In genomic region chr7:34571295-34571694, GRCm38 (mm10) we compare ENCODE assay signal across 9 mouse cellular contexts.
DNase-seq lines count a peak whose midpoint lies in the region; ATAC-seq and TF ChIP-seq lines count a peak whose summit lies in the region.
"Had no signal": no experiment of that assay in that cellular context is flagged by ENCODE, and none has a peak within 500 bp of the region (broad histone marks: within the 10 kb centered on the region; RNA-seq: fewer than 3 reads in every experiment).

No protein-coding gene starts in this region.

- ATAC-seq in heart, embryonic 16.5 days (replicated peaks; ENCODE audit: extremely low read depth, insufficient read depth, low FRiP score) = peak; percentile 74
- ATAC-seq in midbrain, embryonic 14.5 days (ENCODE audit: low FRiP score, low TSS enrichment) = no peak
- ATAC-seq in megakaryocyte-erythroid progenitor cell, adult 5-6 weeks (replicated peaks; ENCODE audit: low FRiP score, low TSS enrichment, poor library complexity, severe bottlenecking) = no peak

- TF ChIP-seq EP300 in ES-Bruce4 (IDR thresholded peaks at IDR 0.05; ENCODE audit: insufficient read depth, low read depth, low read length) = no peak

- H3K27ac ChIP-seq in ES-Bruce4 (ENCODE audit: insufficient read depth, low read length) = peak overlapping the region; percentile 87
- no peak overlapping the region for H3K27ac ChIP-seq in heart, embryonic 16.5 days (ENCODE audit: low read length)
- H3K27ac ChIP-seq in midbrain, embryonic 14.5 days (replicated peaks; ENCODE audit: low read depth, low read length) = 0 out of 2 replicates have a peak overlapping the region, but pooled peaks have one; percentile 52
- H3K27ac ChIP-seq: liver, embryonic 14.5 days had no signal

- H3K4me3 ChIP-seq in ES-Bruce4 (ENCODE audit: low read depth, low read length) = peak overlapping the region; percentile 21; the same call in 1 of the 2 replicates
- H3K4me3 ChIP-seq in heart, embryonic 16.5 days (ENCODE audit: low read length) = no peak overlapping the region
- no peak overlapping the region for H3K4me3 ChIP-seq in midbrain, embryonic 14.5 days (replicated peaks; ENCODE audit: low read depth, low read length)

- H3K27me3 ChIP-seq in ES-Bruce4 (ENCODE audit: control insufficient read depth, insufficient read depth, low read length, poor library complexity, severe bottlenecking) = no peaks in the 10 kb centered on the region
- 0 out of 2 replicates have a peak, but pooled peaks cover 2% of the 10 kb centered on the region for H3K27me3 ChIP-seq in heart, embryonic 16.5 days (ENCODE audit: control insufficient read depth, insufficient read depth, low read length)
- no peaks in the 10 kb centered on the region for H3K27me3 ChIP-seq in midbrain, embryonic 14.5 days (ENCODE audit: control insufficient read depth, insufficient read depth, low read length)

- peaks cover 4% of the 10 kb centered on the region for H3K4me1 ChIP-seq in ES-Bruce4 (ENCODE audit: control insufficient read depth, insufficient read depth, low read length)
- H3K4me1 ChIP-seq in heart, embryonic 16.5 days (ENCODE audit: control insufficient read depth, insufficient read depth, low read length) = peaks cover 17% of the 10 kb centered on the region
- H3K4me1 ChIP-seq in midbrain, embryonic 14.5 days (ENCODE audit: control insufficient read depth, insufficient read depth, low read length) = peaks cover 17% of the 10 kb centered on the region

- DNase-seq in adrenal gland, postnatal 10 days = peak; percentile 73
- DNase-seq in kidney, postnatal 14 days = peak; percentile 82
- peak; percentile 62 for DNase-seq in midbrain, embryonic 14.5 days
- no peak for DNase-seq in left cerebral cortex, adult 18-20 months (ENCODE audit: low spot score in 2 of 2)
- DNase-seq in layer of hippocampus, adult 11-12 months (ENCODE audit: low spot score) = no peak

- peak overlapping the region; percentile 75 for H3K4me2 ChIP-seq in heart, embryonic 16.5 days (ENCODE audit: low read depth, low read length)
- H3K4me2 ChIP-seq in midbrain, embryonic 14.5 days (ENCODE audit: low read length) = peak overlapping the region; percentile 56

- no peaks in the 10 kb centered on the region for H3K36me3 ChIP-seq in ES-Bruce4 (ENCODE audit: control insufficient read depth, insufficient read depth, low read length, poor library complexity, severe bottlenecking)
- H3K36me3 ChIP-seq in heart, embryonic 16.5 days (ENCODE audit: control insufficient read depth, insufficient read depth) = no peaks in the 10 kb centered on the region
- H3K36me3 ChIP-seq in midbrain, embryonic 14.5 days (ENCODE audit: control insufficient read depth, insufficient read depth, low read length) = no peaks in the 10 kb centered on the region

- no peak for TF ChIP-seq POLR2A in ES-Bruce4 (IDR thresholded peaks at IDR 0.05; ENCODE audit: insufficient read depth, low read length)

- TF ChIP-seq CTCF in ES-Bruce4 (IDR thresholded peaks at IDR 0.05; ENCODE audit: low read depth, low read length) = no peak

- 24% methylated on average over 10 of the region's 10 CpGs for WGBS in heart, embryonic 16.5 days
- 38% methylated on average over 10 of the region's 10 CpGs for WGBS in midbrain, embryonic 14.5 days

- H3K9me3 ChIP-seq in ES-Bruce4 (replicated peaks; ENCODE audit: control insufficient read depth, insufficient read depth, low read length, poor library complexity, severe bottlenecking) = no peaks in the 10 kb centered on the region
- no peaks in the 10 kb centered on the region for H3K9me3 ChIP-seq in heart, embryonic 16.5 days (replicated peaks; ENCODE audit: control insufficient read depth, low read length)
- no peaks in the 10 kb centered on the region for H3K9me3 ChIP-seq in midbrain, embryonic 14.5 days (ENCODE audit: control insufficient read depth, low read length)

- H3K9ac ChIP-seq in ES-Bruce4 (ENCODE audit: low read depth, poor library complexity, severe bottlenecking) = peak overlapping the region; percentile 45
- H3K9ac ChIP-seq in heart, embryonic 16.5 days (ENCODE audit: low read length) = no peak overlapping the region
- H3K9ac ChIP-seq in midbrain, embryonic 14.5 days (replicated peaks; ENCODE audit: low read length) = no peak overlapping the region
- H3K9ac ChIP-seq: liver, embryonic 14.5 days had no signal

Comparison
In these comparisons a context has a peak if more than half of its experiments do, and no peak if none do; other contexts are left out.
1. DNase-seq: peak in adrenal gland, postnatal 10 days (single experiment), kidney, postnatal 14 days (single experiment) and midbrain, embryonic 14.5 days (single experiment); none in left cerebral cortex, adult 18-20 months (0 of 2) and layer of hippocampus, adult 11-12 months (single experiment).